In the genomic region with DNA sequence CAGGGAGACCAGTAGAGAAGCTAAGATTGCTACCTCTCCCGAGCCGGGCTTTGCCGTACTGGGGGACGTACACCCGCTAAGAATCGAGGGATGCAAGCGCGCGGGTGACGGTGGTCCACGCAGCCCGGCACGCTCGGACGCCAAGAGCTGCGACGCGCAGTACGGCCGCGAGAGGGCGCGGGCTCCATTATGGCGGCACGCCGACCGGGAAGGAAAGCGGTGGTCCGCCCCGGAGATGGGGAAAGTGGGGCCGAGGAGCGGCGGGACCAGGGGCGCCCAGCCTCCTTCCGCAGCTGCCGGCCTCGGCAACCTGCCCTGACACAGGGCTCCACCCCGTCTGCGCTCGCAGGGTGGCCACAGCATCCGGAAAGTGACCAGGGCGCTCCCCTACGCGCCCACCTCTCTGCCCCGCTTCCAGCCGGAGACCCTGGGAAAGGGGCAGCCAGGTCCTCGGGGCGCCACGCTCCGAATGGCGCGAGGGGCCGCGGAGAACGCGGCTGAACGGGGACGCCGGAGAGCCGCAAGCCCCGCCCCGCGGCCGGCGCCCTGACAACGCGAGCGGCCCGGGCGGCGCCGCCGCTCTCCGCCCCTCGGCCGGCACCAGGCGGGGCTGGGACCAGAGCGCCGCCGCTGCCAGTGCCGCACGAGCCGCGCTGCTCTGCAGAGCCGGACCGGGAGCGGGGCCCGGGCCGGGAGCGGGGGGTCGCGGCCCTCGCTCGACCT, we compare ENCODE assay signal across 7 mouse cellular contexts. TPM values are rescaled to one million over a fixed set of nuclear protein-coding genes. Genes with fewer than 3 reads are reported as not detected.
A peak's percentile ranks its signal among the peaks of the same experiment; 100 is the strongest.
DNase-seq lines count a peak whose midpoint lies in the region; ATAC-seq lines count a peak whose summit lies in the region.

A gene (plus strand): TSS at position 257 of the 723 bp plus-strand sequence.

- ATAC-seq in granulocyte monocyte progenitor cell, adult 5-6 weeks (replicated peaks; ENCODE audit: poor library complexity, severe bottlenecking) = peak; percentile 80
- peak; percentile 90 for ATAC-seq in midbrain, embryonic 11.5 days (ENCODE audit: low FRiP score)

- peak within 1 kb of the TSS; percentile 92 for H3K4me2 ChIP-seq in midbrain, embryonic 11.5 days

- H3K9ac ChIP-seq in midbrain, embryonic 11.5 days (ENCODE audit: low read length) = peak within 1 kb of the TSS; percentile 87

- H3K9me3 ChIP-seq in midbrain, embryonic 11.5 days (ENCODE audit: control insufficient read depth, low read length) = no peaks in the 10 kb centered on the region

- WGBS in midbrain, embryonic 11.5 days = under 1% methylated on average over 81 of the region's 94 CpGs

- DNase-seq in adrenal gland, postnatal 10 days = peak; percentile 92
- peak; percentile 90 for DNase-seq in embryo, embryonic 9.5 days (ENCODE audit: extremely low spot score)
- DNase-seq in kidney, adult 11 months = peak; percentile 79
- peak; percentile 94 for DNase-seq in left cerebral cortex, postnatal 4 days
- peak; percentile 99 for DNase-seq in midbrain, embryonic 11.5 days (ENCODE audit: low spot score, missing footprints)
- peak; percentile 38 for DNase-seq in skeletal muscle tissue, adult 2 months (ENCODE audit: low read depth, low spot score)

- H3K27me3 ChIP-seq in midbrain, embryonic 11.5 days (ENCODE audit: control insufficient read depth, insufficient read depth, low read length) = no peaks in the 10 kb centered on the region

- H3K27ac ChIP-seq in midbrain, embryonic 11.5 days (ENCODE audit: low read depth, low read length) = peak within 1 kb of the TSS; percentile 95

- peak within 1 kb of the TSS; percentile 72 for H3K4me3 ChIP-seq in midbrain, embryonic 11.5 days (ENCODE audit: low read depth, low read length)

- H3K4me1 ChIP-seq in midbrain, embryonic 11.5 days (ENCODE audit: control insufficient read depth, insufficient read depth, low read length) = peaks cover 7% of the 10 kb centered on the region; the same call in 1 of the 2 replicates

- peaks cover 2% of the 10 kb centered on the region for H3K36me3 ChIP-seq in midbrain, embryonic 11.5 days (ENCODE audit: control insufficient read depth, insufficient read depth, low read length)

- intact Hi-C loops in left cerebral cortex, postnatal 4 days (cut with DNase I) = no loop called here

RNA-seq across cellular contexts. Expression of the gene that starts here (rescaled TPM):
- 1 to 10 TPM; 8.4 to 9.5 TPM for total RNA-seq in adrenal gland, postnatal 10 days (2021)
- 17.3 and 26.8 TPM in 2 replicates for total RNA-seq in granulocyte monocyte progenitor cell, adult 5-6 weeks (2014; fragmentation: Nextera tagmentation)
- 7.7 and 10.6 TPM in 2 replicates for total RNA-seq in granulocyte monocyte progenitor cell, adult 5-6 weeks (2017)
- total RNA-seq in left cerebral cortex, postnatal 4 days (2021) = 10 to 100 TPM; 47.7 to 50.4 TPM
- polyA plus RNA-seq in midbrain, embryonic 11.5 days (2014; fragmentation: Nextera tagmentation; extraction: Ambion mirVana) = 8.9 and 9.3 TPM in 2 replicates

Comparison
In these comparisons a context has a peak if more than half of its experiments do, and no peak if none do; other contexts are left out.
1. Peak in every context shown above with its lines: DNase-seq, ATAC-seq, H3K4me3 ChIP-seq and H3K27ac ChIP-seq.
2. DNase-seq: peak in every context shown above with its lines; median percentile 99 in midbrain, embryonic 11.5 days; 94 in left cerebral cortex, postnatal 4 days; 92 in adrenal gland, postnatal 10 days; 90 in embryo, embryonic 9.5 days; 79 in kidney, adult 11 months; 38 in skeletal muscle tissue, adult 2 months.